In genomic region chr11:83963991-83964921, GRCm38 (mm10) we compare ENCODE assay signal across 8 mouse cellular contexts. TPM values are rescaled to one million over a fixed set of nuclear protein-coding genes. Genes with fewer than 3 reads are reported as not detected.
A peak's percentile ranks its signal among the peaks of the same experiment; 100 is the strongest.
DNase-seq lines count a peak whose midpoint lies in the region; ATAC-seq lines count a peak whose summit lies in the region.

Synrg (plus strand) TSS chr11:83964428.

- WGBS in hindbrain, embryonic 11.5 days: 3% methylated on average over 43 of the region's 76 CpGs

- no peaks in the 10 kb centered on the region for H3K27me3 ChIP-seq in hindbrain, embryonic 11.5 days (ENCODE audit: control insufficient read depth, insufficient read depth, low read length)

- peaks cover 3% of the 10 kb centered on the region; the same call in 1 of the 2 replicates for H3K36me3 ChIP-seq in hindbrain, embryonic 11.5 days (ENCODE audit: control insufficient read depth, insufficient read depth, low read length)

- no peaks in the 10 kb centered on the region; the same call in 1 of the 2 replicates for H3K4me1 ChIP-seq in hindbrain, embryonic 11.5 days (replicated peaks; ENCODE audit: control insufficient read depth, insufficient read depth, low read length)

- peak within 1 kb of the TSS; percentile 52 for H3K4me2 ChIP-seq in hindbrain, embryonic 11.5 days (replicated peaks; ENCODE audit: low read depth, low read length)

- H3K4me3 ChIP-seq in hindbrain, embryonic 11.5 days (ENCODE audit: low read depth, low read length): peak within 1 kb of the TSS; percentile 58

- no peaks in the 10 kb centered on the region for H3K9me3 ChIP-seq in hindbrain, embryonic 11.5 days (ENCODE audit: control insufficient read depth, low read length)

- H3K27ac ChIP-seq in hindbrain, embryonic 11.5 days (ENCODE audit: low read depth, low read length): peak within 1 kb of the TSS; percentile 82

- DNase-seq in MN1 (ENCODE audit: low spot score): peak; percentile 82
- DNase-seq in cerebellum, adult 9-10 months: peak; percentile 91
- DNase-seq in frontal cortex, adult 2 months (ENCODE audit: extremely low spot score in 1 of 2, low spot score in 1 of 2): peak; percentile 76 to 90
- peak; percentile 95 for DNase-seq in hindbrain, embryonic 11.5 days (ENCODE audit: low spot score)
- DNase-seq in layer of hippocampus, postnatal 10 days (ENCODE audit: low spot score in 2 of 2): peak; percentile 84 to 93
- DNase-seq in lung, postnatal 10 days: peak; percentile 94
- peak; percentile 89 for DNase-seq in ovary, postnatal 36 days (ENCODE audit: low spot score)
- peak; percentile 96 for DNase-seq in thymus, postnatal 25 days

- peak within 1 kb of the TSS; percentile 84 for H3K9ac ChIP-seq in hindbrain, embryonic 11.5 days (ENCODE audit: low read depth, low read length)

- peak; percentile 92 for ATAC-seq in hindbrain, embryonic 11.5 days (ENCODE audit: low FRiP score)

RNA-seq across cellular contexts. Expression of gene Synrg, which starts in this region (rescaled TPM):
- 21.4 and 24.9 TPM in 2 replicates for polyA plus RNA-seq in frontal cortex, adult 2 months (2012; rRNA removed)
- polyA plus RNA-seq in hindbrain, embryonic 11.5 days (2014; fragmentation: Nextera tagmentation; extraction: Ambion mirVana): 21.5 and 22.8 TPM in 2 replicates
- total RNA-seq in layer of hippocampus, postnatal 10 days (2021): 10 to 100 TPM; 52.6 to 54.5 TPM

Comparison
In these comparisons a context has a peak if more than half of its experiments do, and no peak if none do; other contexts are left out.
1. Peak in every context shown above with its lines: DNase-seq, ATAC-seq, H3K4me3 ChIP-seq and H3K27ac ChIP-seq.